Mouse (Mus musculus) ES-E14 (cell line): ENCODE measurements around the gene Sec61a2.

Experiments used
- CHD2 ChIP-seq: IDR thresholded peaks from 2 replicates; pipeline ENCODE4 v1.6.1; 2014; ENCODE audit warnings: mild to moderate bottlenecking, low read depth, low read length, inconsistent platforms
- HCFC1 ChIP-seq: IDR thresholded peaks from 2 replicates; pipeline ENCODE4 v1.6.1; 2012; ENCODE audit warnings: low read length, inconsistent platforms, borderline replicate concordance; ENCODE audit not compliant: insufficient read depth
- MAFK ChIP-seq: IDR thresholded peaks from 2 replicates; pipeline ENCODE4 v1.6.1; 2014; ENCODE audit warnings: mild to moderate bottlenecking, low read depth, low read length, inconsistent platforms; ENCODE audit not compliant: insufficient read depth
- ZC3H11A ChIP-seq: IDR thresholded peaks from 2 replicates; pipeline ENCODE4 v1.6.1; 2012; ENCODE audit warnings: low read depth, mild to moderate bottlenecking, inconsistent platforms, low read length, borderline replicate concordance
- ZNF384 ChIP-seq: IDR thresholded peaks from 2 replicates; pipeline ENCODE4 v1.6.1; 2012; ENCODE audit warnings: low read depth, low read length, inconsistent platforms

DNA sequence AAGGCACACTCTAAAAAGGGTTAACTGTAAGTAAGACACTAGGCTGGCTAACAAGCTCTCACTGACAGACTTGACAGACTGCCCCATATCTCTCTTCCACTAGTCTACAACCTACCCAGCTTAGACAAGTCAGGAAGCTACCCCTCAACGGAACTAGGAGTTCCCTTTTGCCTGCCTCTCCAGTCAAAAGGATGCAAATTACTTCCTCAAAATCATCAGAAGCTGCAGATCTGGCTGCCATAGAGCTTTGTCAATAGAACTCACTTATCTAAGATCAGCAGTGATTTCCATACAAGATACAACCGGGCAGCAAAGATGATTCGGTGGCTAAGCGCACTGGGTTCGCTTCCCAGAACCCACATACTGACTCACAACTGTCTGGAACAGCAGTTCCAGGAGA lies 70.5 kb downstream of the Sec61a2 start:
- no peak for TF ChIP-seq HCFC1
- TF ChIP-seq ZC3H11A: no peak
- no peak for TF ChIP-seq MAFK
- no peak for TF ChIP-seq ZNF384
- no peak for TF ChIP-seq CHD2
